Mouse (Mus musculus) MEL-GATA-1-ER (cell line): Measurements from ENCODE around the gene 1700029F12Rik.
"Not testable (repeated sequence)": the region's sequence is repeated elsewhere in the genome, so short reads cannot be mapped to it uniquely, and the experiment has no call there.

Experiments
- DNase-seq: peaks from one replicate; pipeline ENCODE4 v3.0.0-alpha.2; 2012; ENCODE audit warnings: low read depth; ENCODE audit errors: extremely low read depth

Gene 1700029F12Rik

GRCm38 (mm10) chr13:97034262-97034661 lies at the start of gene 1700029F12Rik:
Gene 1700029F12Rik, minus strand, starts transcription at chr13:97034362.
- DNase-seq: no peak

- DNase-seq: no peak
Observed at GRCm38 (mm10) chr13:97082432-97082831, 48.3 kb upstream of the 1700029F12Rik start.

GRCm38 (mm10) chr13:97080615-97081014 lies 46.5 kb upstream of the 1700029F12Rik start:
- no peak for DNase-seq

- no peak for DNase-seq
Observed at GRCm38 (mm10) chr13:97080201-97080600, 46.0 kb upstream of the 1700029F12Rik start.

- DNase-seq: no peak
Observed at GRCm38 (mm10) chr13:97077556-97077955, 43.4 kb upstream of the 1700029F12Rik start.

- no peak for DNase-seq
Observed at GRCm38 (mm10) chr13:97073497-97073896, 39.3 kb upstream of the 1700029F12Rik start.

- no peak for DNase-seq
Observed at GRCm38 (mm10) chr13:97071626-97072241, 37.6 kb upstream of the 1700029F12Rik start.

- no peak for DNase-seq
Observed at GRCm38 (mm10) chr13:97070931-97071625, 36.9 kb upstream of the 1700029F12Rik start.

- DNase-seq: no peak
Observed at GRCm38 (mm10) chr13:97068151-97068550, 34.0 kb upstream of the 1700029F12Rik start.

- no peak for DNase-seq
Observed at GRCm38 (mm10) chr13:97067691-97068090, 33.5 kb upstream of the 1700029F12Rik start.

- peak; percentile 79 for DNase-seq
Observed at GRCm38 (mm10) chr13:97066649-97067550, 32.7 kb upstream of the 1700029F12Rik start, which contains the start of gene Fam169a. Gene Fam169a, plus strand, starts transcription at chr13:97067286.

GRCm38 (mm10) chr13:97064844-97065621 lies 30.9 kb upstream of the 1700029F12Rik start:
- not testable (repeated sequence) for DNase-seq

GRCm38 (mm10) chr13:97064413-97064812 lies 30.3 kb upstream of the 1700029F12Rik start:
- no peak for DNase-seq

GRCm38 (mm10) chr13:97063431-97063830 lies 29.3 kb upstream of the 1700029F12Rik start:
- DNase-seq: no peak

- no peak for DNase-seq
Observed at GRCm38 (mm10) chr13:97062151-97062550, 28.0 kb upstream of the 1700029F12Rik start.

- no peak for DNase-seq
Observed at GRCm38 (mm10) chr13:97060331-97060730, 26.2 kb upstream of the 1700029F12Rik start.

- DNase-seq: no peak
Observed at GRCm38 (mm10) chr13:97059746-97060145, 25.6 kb upstream of the 1700029F12Rik start.

GRCm38 (mm10) chr13:97057817-97058216 lies 23.7 kb upstream of the 1700029F12Rik start:
- DNase-seq: no peak

GRCm38 (mm10) chr13:97053844-97054243 lies 19.7 kb upstream of the 1700029F12Rik start:
- DNase-seq: no peak

- peak; percentile 27 for DNase-seq
Observed at GRCm38 (mm10) chr13:97052667-97053066, 18.5 kb upstream of the 1700029F12Rik start.

- no peak for DNase-seq
Observed at GRCm38 (mm10) chr13:97051158-97051557, 17.0 kb upstream of the 1700029F12Rik start.
